Mouse (Mus musculus) small intestine, adult 2 months (tissue): ENCODE results near the gene Hps5. TPM values are rescaled to one million over a fixed set of nuclear protein-coding genes. Genes with fewer than 3 reads are reported as not detected.
"Not testable (repeated sequence)": the region's sequence is repeated elsewhere in the genome, so short reads cannot be mapped to it uniquely, and the experiment has no call there.

Experiments
- H3K27ac ChIP-seq: fragments of 200-500 bp; 2 replicates; pipeline ENCODE4 v1.5.1; 2012; ENCODE audit warnings: low read depth, low read length, control low read depth, inconsistent platforms; ENCODE audit not compliant: insufficient read depth
- H3K27me3 ChIP-seq: fragments of 200-500 bp; 2 replicates; pipeline ENCODE4 v1.6.1; 2012; ENCODE audit warnings: mild to moderate bottlenecking, moderate library complexity, low read length, inconsistent platforms; ENCODE audit not compliant: control insufficient read depth, insufficient read depth
- H3K36me3 ChIP-seq: fragments of 200-500 bp; 2 replicates; pipeline ENCODE4 v1.6.1; 2012; ENCODE audit warnings: mild to moderate bottlenecking, low read length, control low read depth, inconsistent platforms; ENCODE audit not compliant: control insufficient read depth, insufficient read depth
- H3K4me1 ChIP-seq: fragments of 200-500 bp; 2 replicates; pipeline ENCODE4 v1.6.1; 2012; ENCODE audit warnings: low read length, inconsistent platforms, mixed read lengths; ENCODE audit not compliant: control insufficient read depth, insufficient read depth, insufficient read length
- H3K4me3 ChIP-seq: fragments of 200-500 bp; 2 replicates; pipeline ENCODE4 v1.5.1; 2012; ENCODE audit warnings: low read depth, mild to moderate bottlenecking, control low read depth, inconsistent platforms, low read length, moderate library complexity
- CTCF ChIP-seq: fragments of 200-500 bp; IDR thresholded peaks from 2 replicates; pipeline ENCODE4 v1.5.1; 2012; ENCODE audit warnings: low read depth, mild to moderate bottlenecking, control low read depth, inconsistent platforms, low read length, moderate library complexity, mixed read lengths; ENCODE audit not compliant: insufficient replicate concordance, insufficient read length; ENCODE audit errors: extremely low read depth
- POLR2A ChIP-seq: fragments of 200-500 bp; IDR thresholded peaks from 2 replicates; pipeline ENCODE4 v1.6.1; 2012; ENCODE audit warnings: low read depth, mild to moderate bottlenecking, control low read depth, inconsistent platforms, low read length, moderate library complexity
- WGBS: fragments of 180-500 bp; shearing (Covaris S2); methylation state at CpG from one replicate; pipeline ENCODE4 v1.1.7; 2018; 5-methylcytosine and 5-hydroxymethylcytosine counted together
- polyA plus RNA-seq: library from polyadenylated mRNA; depleted of rRNA; stranded (reverse); fragments of >200 nt; gene quantifications from 2 replicates; pipeline ENCODE4 v1.2.3, GENCODE M21; 2012

Gene Hps5
- polyA plus RNA-seq, 1 experiment, result 22.7 TPM

- peaks cover 14% of the 10 kb centered on the region for H3K36me3 ChIP-seq
- H3K27ac ChIP-seq, result peak overlapping the region; percentile 58
- no peaks in the 10 kb centered on the region for H3K27me3 ChIP-seq
- 20% methylated on average over 20 of the region's 20 CpGs for WGBS
- H3K4me3 ChIP-seq, result no peak overlapping the region
- TF ChIP-seq CTCF (no peak), POLR2A (no peak)
- H3K4me1 ChIP-seq, result peaks cover 35% of the 10 kb centered on the region
Measured at GRCm38 (mm10) chr7:46827046-46827802, 31.4 kb upstream of the Hps5 start.

DNA sequence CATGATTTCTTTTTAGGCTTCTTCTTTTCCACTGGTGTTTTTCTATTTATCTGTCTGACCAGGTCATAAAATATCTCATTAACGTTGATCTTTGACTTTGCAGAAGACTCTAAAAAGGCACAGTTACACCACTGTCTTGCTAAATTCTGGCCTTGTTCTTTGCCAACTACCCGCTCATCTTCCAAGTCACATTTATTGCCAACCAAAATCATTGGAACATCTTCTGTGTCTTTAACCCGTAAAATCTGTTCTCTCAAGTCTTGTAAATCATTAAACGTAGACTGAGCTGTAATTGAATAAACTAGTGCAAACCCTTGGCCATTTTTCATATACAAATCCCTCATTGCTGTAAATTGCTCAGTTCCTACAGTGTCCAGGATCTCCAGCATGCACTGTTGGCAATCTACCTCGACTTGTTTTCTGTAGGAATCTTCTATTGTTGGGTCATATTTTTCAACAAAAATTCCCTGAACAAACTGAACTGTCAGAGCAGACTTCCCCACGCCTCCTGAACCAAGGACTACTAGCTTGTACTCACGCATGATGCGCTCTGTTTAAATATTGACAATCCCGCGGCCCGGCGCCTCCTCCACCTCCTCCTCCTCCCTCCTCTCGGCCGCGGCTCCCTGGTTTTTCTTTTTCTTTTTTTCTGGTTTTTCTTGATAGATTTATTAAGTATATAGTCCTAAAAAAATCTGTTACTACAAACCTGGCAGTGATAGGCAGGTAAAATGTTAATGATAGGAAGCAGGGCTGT lies 25.2 kb upstream of the Hps5 start:
- 63% methylated on average over 15 of the region's 15 CpGs for WGBS
- H3K27ac ChIP-seq, H3K4me3 ChIP-seq, H3K4me1 ChIP-seq, H3K27me3 ChIP-seq: not testable (repeated sequence)
- H3K36me3 ChIP-seq, result peaks cover 58% of the 10 kb centered on the region

- 91% methylated on average over 4 of the region's 4 CpGs for WGBS
- peaks cover 63% of the 10 kb centered on the region for H3K36me3 ChIP-seq
- no peaks in the 10 kb centered on the region for H3K4me1 ChIP-seq
- no peak overlapping the region for H3K27ac ChIP-seq
- TF ChIP-seq CTCF (no peak), POLR2A (no peak)
- no peak overlapping the region for H3K4me3 ChIP-seq
- no peaks in the 10 kb centered on the region for H3K27me3 ChIP-seq
Measured at GRCm38 (mm10) chr7:46814012-46814411, 18.1 kb upstream of the Hps5 start.

DNA sequence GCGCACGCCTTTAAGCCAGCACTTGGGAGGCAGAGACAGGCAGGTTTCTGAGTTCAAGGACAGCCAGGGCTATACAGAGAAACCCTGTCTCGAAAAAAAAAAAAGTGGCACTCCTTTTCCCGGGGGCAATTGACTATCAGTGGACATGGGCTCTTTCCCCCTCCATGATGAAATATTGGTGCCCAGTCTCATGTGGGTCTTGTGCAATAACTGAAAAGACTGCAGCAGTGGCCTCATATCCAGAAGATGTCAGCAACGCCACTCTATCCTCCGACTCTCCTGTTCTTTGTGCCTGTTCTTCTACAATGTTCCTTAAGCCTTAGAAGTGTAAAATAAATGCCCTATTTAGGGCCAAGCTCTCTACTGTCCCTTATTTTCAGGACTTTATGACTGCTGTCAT lies 14.5 kb upstream of the Hps5 start:
- H3K4me3 ChIP-seq, result no peak overlapping the region
- WGBS, result 88% methylated on average over 6 of the region's 6 CpGs
- peaks cover 59% of the 10 kb centered on the region for H3K36me3 ChIP-seq
- TF ChIP-seq CTCF (no peak), POLR2A (no peak)
- no peaks in the 10 kb centered on the region for H3K27me3 ChIP-seq
- H3K4me1 ChIP-seq, result no peaks in the 10 kb centered on the region
- no peak overlapping the region for H3K27ac ChIP-seq

GRCm38 (mm10) chr7:46796779-46797178 lies 915 bp upstream of the Hps5 start:
- H3K4me3 ChIP-seq, result peak overlapping the region; percentile 49
- peaks cover 16% of the 10 kb centered on the region for H3K36me3 ChIP-seq
- TF ChIP-seq CTCF (no peak), POLR2A (no peak)
- no peak overlapping the region for H3K27ac ChIP-seq
- H3K4me1 ChIP-seq, result peaks cover 6% of the 10 kb centered on the region; the same call in 1 of the 2 replicates
- no peaks in the 10 kb centered on the region for H3K27me3 ChIP-seq
- WGBS, result 21% methylated on average over 6 of the region's 6 CpGs

DNA sequence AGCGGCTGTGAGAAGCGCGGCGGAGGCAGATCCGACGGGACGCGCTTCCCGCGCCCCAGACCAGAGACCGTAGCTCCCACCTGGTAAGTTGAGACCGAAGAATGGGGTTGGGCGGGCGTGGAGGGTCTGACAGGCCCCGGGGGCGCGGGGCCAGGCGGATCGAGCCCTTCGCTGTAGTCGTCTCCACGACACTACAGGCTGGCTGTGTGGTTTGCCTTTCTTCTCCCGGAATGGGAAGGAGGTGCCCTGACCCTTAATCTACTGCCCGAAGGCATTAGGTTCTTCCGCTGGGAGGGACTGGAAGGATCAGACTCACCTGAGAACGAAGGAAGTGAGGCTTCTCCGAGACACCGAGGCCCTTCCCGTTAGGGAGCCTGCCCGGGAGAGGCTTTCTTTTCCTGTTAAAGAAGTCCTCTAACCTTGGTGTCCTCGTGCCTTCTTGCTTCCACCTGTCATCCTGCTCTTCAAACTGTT lies 379 bp upstream of the Hps5 start:
- H3K4me1 ChIP-seq, result peaks cover 6% of the 10 kb centered on the region; the same call in 1 of the 2 replicates
- no peaks in the 10 kb centered on the region for H3K27me3 ChIP-seq
- H3K4me3 ChIP-seq, result peak overlapping the region; percentile 89
- peak overlapping the region; percentile 82 for H3K27ac ChIP-seq
- TF ChIP-seq POLR2A (no peak), CTCF (no peak)
- H3K36me3 ChIP-seq, result peaks cover 12% of the 10 kb centered on the region
- WGBS, result under 1% methylated on average over 28 of the region's 31 CpGs

DNA sequence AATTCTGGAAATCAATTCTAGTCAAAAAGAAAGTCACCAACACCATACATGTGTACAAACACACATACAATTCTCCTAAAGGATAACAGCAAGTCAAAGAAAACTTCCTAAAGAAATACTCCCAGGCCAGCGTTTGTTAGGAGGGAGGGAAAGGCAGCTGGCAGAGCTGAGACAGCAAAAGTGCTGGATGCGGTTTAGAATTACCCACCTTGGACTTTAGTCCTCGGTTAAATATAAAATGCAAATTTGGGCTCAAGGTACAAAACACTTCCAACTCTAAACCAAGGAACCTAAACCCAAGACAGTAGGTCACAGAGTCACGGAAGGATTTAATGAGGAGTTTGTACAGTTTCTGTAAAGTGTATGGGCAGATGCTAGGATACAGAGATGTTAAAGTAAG lies 2.0 kb downstream of the Hps5 start:
- peaks cover 16% of the 10 kb centered on the region for H3K36me3 ChIP-seq
- no peak for TF ChIP-seq POLR2A
- TF ChIP-seq CTCF, result no peak
- no peaks in the 10 kb centered on the region for H3K27me3 ChIP-seq
- 34% methylated on average over 4 of the region's 4 CpGs for WGBS
- no peak overlapping the region for H3K4me3 ChIP-seq
- H3K4me1 ChIP-seq, result peaks cover 6% of the 10 kb centered on the region; the same call in 1 of the 2 replicates
- H3K27ac ChIP-seq, result 0 out of 2 replicates have a peak overlapping the region, but pooled peaks have one; percentile 22
